ENCODE assay signal across 19 mouse cellular contexts in genomic region chr6:141136664-141137375, GRCm38 (mm10).
A peak's percentile ranks its signal among the peaks of the same experiment; 100 is the strongest.
DNase-seq lines count a peak whose midpoint lies in the region; ATAC-seq lines count a peak whose summit lies in the region.
"Had no signal": no experiment of that assay in that cellular context is flagged by ENCODE, and none has a peak within 500 bp of the region (broad histone marks: within the 10 kb centered on the region; RNA-seq: fewer than 3 reads in every experiment).

No protein-coding gene starts in this region.

- ATAC-seq in embryonic facial prominence, embryonic 11.5 days (replicated peaks; ENCODE audit: insufficient number of reproducible peaks, low FRiP score, low TSS enrichment, low read depth), result 0 out of 2 replicates have a peak, but pooled peaks have one; percentile 26
- ATAC-seq in kidney, embryonic 16.5 days (ENCODE audit: low FRiP score, low TSS enrichment), result peak; percentile 94
- peak; percentile 67; the same call in 1 of the 2 replicates for ATAC-seq in embryonic facial prominence, embryonic 14.5 days (ENCODE audit: low read depth)
- ATAC-seq: activated CD4-positive, CD25-positive, alpha-beta regulatory T cell, adult 4 months; forebrain, postnatal 0 days; lung, postnatal 0 days; Patski had no signal

- no peaks in the 10 kb centered on the region for H3K4me1 ChIP-seq in embryonic facial prominence, embryonic 11.5 days (ENCODE audit: control insufficient read depth, insufficient read depth, low read length)
- 0 out of 2 replicates have a peak, but pooled peaks cover 2% of the 10 kb centered on the region for H3K4me1 ChIP-seq in embryonic facial prominence, embryonic 10.5 days
- H3K4me1 ChIP-seq in kidney, embryonic 16.5 days (ENCODE audit: insufficient read depth, low read length), result no peaks in the 10 kb centered on the region
- H3K4me1 ChIP-seq in embryonic facial prominence, embryonic 14.5 days (ENCODE audit: control insufficient read depth, insufficient read depth, low read length), result 0 out of 2 replicates have a peak, but pooled peaks cover 2% of the 10 kb centered on the region
- H3K4me1 ChIP-seq: heart, embryonic 15.5 days; liver, embryonic 15.5 days had no signal

- H3K9me3 ChIP-seq in embryonic facial prominence, embryonic 11.5 days (replicated peaks; ENCODE audit: control insufficient read depth, low read length), result no peaks in the 10 kb centered on the region
- H3K9me3 ChIP-seq in embryonic facial prominence, embryonic 10.5 days, result no peaks in the 10 kb centered on the region
- no peaks in the 10 kb centered on the region for H3K9me3 ChIP-seq in kidney, embryonic 16.5 days (ENCODE audit: low read length)
- no peaks in the 10 kb centered on the region for H3K9me3 ChIP-seq in embryonic facial prominence, embryonic 14.5 days (ENCODE audit: control insufficient read depth, low read length)
- H3K9me3 ChIP-seq: heart, embryonic 15.5 days; liver, embryonic 15.5 days had no signal

- 72% methylated on average over 12 of the region's 12 CpGs for WGBS in embryonic facial prominence, embryonic 11.5 days
- WGBS in embryonic facial prominence, embryonic 10.5 days, result 74% methylated on average over 12 of the region's 12 CpGs
- 51% methylated on average over 12 of the region's 12 CpGs for WGBS in kidney, embryonic 16.5 days
- 62% methylated on average over 12 of the region's 12 CpGs for WGBS in embryonic facial prominence, embryonic 14.5 days

- no peaks in the 10 kb centered on the region for H3K27me3 ChIP-seq in embryonic facial prominence, embryonic 11.5 days (ENCODE audit: control insufficient read depth, insufficient read depth, low read length)
- H3K27me3 ChIP-seq in embryonic facial prominence, embryonic 10.5 days (replicated peaks; ENCODE audit: low read depth, poor library complexity, severe bottlenecking), result no peaks in the 10 kb centered on the region
- H3K27me3 ChIP-seq in kidney, embryonic 16.5 days (ENCODE audit: insufficient read depth, low read length), result no peaks in the 10 kb centered on the region
- no peaks in the 10 kb centered on the region for H3K27me3 ChIP-seq in embryonic facial prominence, embryonic 14.5 days (replicated peaks; ENCODE audit: control insufficient read depth, insufficient read depth, low read length)
- H3K27me3 ChIP-seq: heart, embryonic 15.5 days; liver, embryonic 15.5 days; Patski had no signal

- no peak overlapping the region for H3K4me2 ChIP-seq in embryonic facial prominence, embryonic 11.5 days (ENCODE audit: low read depth, low read length)
- H3K4me2 ChIP-seq in kidney, embryonic 16.5 days (replicated peaks; ENCODE audit: low read depth, low read length), result no peak overlapping the region
- no peak overlapping the region for H3K4me2 ChIP-seq in embryonic facial prominence, embryonic 14.5 days (ENCODE audit: low read depth, low read length)
- H3K4me2 ChIP-seq: heart, embryonic 15.5 days; liver, embryonic 15.5 days had no signal

- no peak overlapping the region for H3K4me3 ChIP-seq in embryonic facial prominence, embryonic 11.5 days (ENCODE audit: low read depth, low read length)
- H3K4me3 ChIP-seq in embryonic facial prominence, embryonic 10.5 days, result no peak overlapping the region
- no peak overlapping the region for H3K4me3 ChIP-seq in kidney, embryonic 16.5 days (ENCODE audit: low read length)
- H3K4me3 ChIP-seq in embryonic facial prominence, embryonic 14.5 days (ENCODE audit: low read depth, low read length), result no peak overlapping the region
- H3K4me3 ChIP-seq: heart, adult 2 months; heart, embryonic 15.5 days; liver, embryonic 15.5 days had no signal

- H3K27ac ChIP-seq in embryonic facial prominence, embryonic 11.5 days (replicated peaks; ENCODE audit: low read depth, low read length), result no peak overlapping the region
- no peak overlapping the region for H3K27ac ChIP-seq in embryonic facial prominence, embryonic 10.5 days (replicated peaks)
- H3K27ac ChIP-seq in kidney, embryonic 16.5 days (ENCODE audit: low read length), result no peak overlapping the region
- no peak overlapping the region for H3K27ac ChIP-seq in embryonic facial prominence, embryonic 14.5 days (replicated peaks; ENCODE audit: low read depth, low read length)
- H3K27ac ChIP-seq: heart, adult 2 months; heart, embryonic 15.5 days; liver, embryonic 15.5 days had no signal

- H3K36me3 ChIP-seq in embryonic facial prominence, embryonic 11.5 days (replicated peaks; ENCODE audit: control insufficient read depth, insufficient read depth, low read depth, low read length), result no peaks in the 10 kb centered on the region
- no peaks in the 10 kb centered on the region for H3K36me3 ChIP-seq in embryonic facial prominence, embryonic 10.5 days (replicated peaks)
- H3K36me3 ChIP-seq in kidney, embryonic 16.5 days (ENCODE audit: insufficient read depth, low read length), result no peaks in the 10 kb centered on the region
- no peaks in the 10 kb centered on the region for H3K36me3 ChIP-seq in embryonic facial prominence, embryonic 14.5 days (ENCODE audit: control insufficient read depth, insufficient read depth, low read length)
- H3K36me3 ChIP-seq: heart, embryonic 15.5 days; liver, embryonic 15.5 days had no signal

- DNase-seq in embryonic facial prominence, embryonic 11.5 days (ENCODE audit: low spot score), result no peak
- DNase-seq in embryonic facial prominence, embryonic 10.5 days (ENCODE audit: low spot score), result no peak
- DNase-seq in kidney, postnatal 10 days, result no peak
- DNase-seq in Muller cell, postnatal 12 days (ENCODE audit: inconsistent ontology term), result peak; percentile 58
- peak; percentile 62 for DNase-seq in embryonic facial prominence, embryonic 14.5 days (ENCODE audit: low spot score)
- DNase-seq in adrenal gland, postnatal 36 days, result no peak
- DNase-seq: adrenal gland, postnatal 14 days; cerebellum, adult 9-10 months; forebrain, postnatal 0 days; gastrocnemius, postnatal 14 days; heart, adult 2 months; kidney, postnatal 36 days; thymus, postnatal 25 days had no signal

- H3K9ac ChIP-seq in embryonic facial prominence, embryonic 11.5 days (replicated peaks; ENCODE audit: low read length), result no peak overlapping the region
- no peak overlapping the region for H3K9ac ChIP-seq in kidney, embryonic 16.5 days (replicated peaks; ENCODE audit: low read length)
- no peak overlapping the region for H3K9ac ChIP-seq in embryonic facial prominence, embryonic 14.5 days (ENCODE audit: low read depth, low read length)
- H3K9ac ChIP-seq: forebrain, postnatal 0 days; heart, embryonic 15.5 days; liver, embryonic 15.5 days had no signal

Comparison
In these comparisons a context has a peak if more than half of its experiments do, and no peak if none do; other contexts are left out.
1. DNase-seq: peak in Muller cell, postnatal 12 days (single experiment) and embryonic facial prominence, embryonic 14.5 days (single experiment); none in embryonic facial prominence, embryonic 11.5 days (single experiment), embryonic facial prominence, embryonic 10.5 days (single experiment), kidney, postnatal 10 days (single experiment) and adrenal gland, postnatal 36 days (0 of 2).
2. ATAC-seq: peak in every context shown above with its lines; median percentile 94 in kidney, embryonic 16.5 days; 67 in embryonic facial prominence, embryonic 14.5 days; 26 in embryonic facial prominence, embryonic 11.5 days.